Comparison of ENCODE assay signal across 14 mouse cellular contexts in genomic region chr6:83244422-83245061, GRCm38 (mm10). TPM values are rescaled to one million over a fixed set of nuclear protein-coding genes. Genes with fewer than 3 reads are reported as not detected.
DNase-seq lines count a peak whose midpoint lies in the region; ATAC-seq lines count a peak whose summit lies in the region.
"Had no signal": no experiment of that assay in that cellular context is flagged by ENCODE, and none has a peak within 500 bp of the region (broad histone marks: within the 10 kb centered on the region; RNA-seq: fewer than 3 reads in every experiment).

No protein-coding gene starts in this region.

- H3K9me3 ChIP-seq in liver, embryonic 12.5 days (replicated peaks): no peaks in the 10 kb centered on the region
- H3K9me3 ChIP-seq in limb, embryonic 10.5 days (replicated peaks): no peaks in the 10 kb centered on the region
- H3K9me3 ChIP-seq: G1E had no signal

- no peak overlapping the region for H3K4me3 ChIP-seq in liver, embryonic 12.5 days
- no peak overlapping the region for H3K4me3 ChIP-seq in limb, embryonic 10.5 days

- H3K9ac ChIP-seq in liver, embryonic 12.5 days: no peak overlapping the region
- H3K9ac ChIP-seq: forebrain, postnatal 0 days had no signal

- ATAC-seq in liver, embryonic 12.5 days: no peak
- no peak for ATAC-seq in granulocyte monocyte progenitor cell, adult 5-6 weeks (replicated peaks; ENCODE audit: poor library complexity, severe bottlenecking)
- ATAC-seq: forebrain, postnatal 0 days; intestine, embryonic 16.5 days had no signal

- peak; percentile 68 for DNase-seq in heart, adult 11 months
- DNase-seq in heart, postnatal 25 days (ENCODE audit: low spot score): no peak
- DNase-seq in liver: no peak
- peak; percentile 45 for DNase-seq in Muller cell, postnatal 12 days (ENCODE audit: inconsistent ontology term)
- DNase-seq in limb, embryonic 10.5 days (ENCODE audit: low spot score): no peak
- DNase-seq in yolk sac, embryonic 10.5 days (ENCODE audit: low spot score): no peak
- DNase-seq: B cell, adult 2 months; forebrain, postnatal 0 days; layer of hippocampus, adult 9-11 months had no signal

- intact Hi-C loops in heart, postnatal 25 days (cut with DNase I): no loop called here

- peaks cover 34% of the 10 kb centered on the region for H3K27me3 ChIP-seq in liver, embryonic 12.5 days (replicated peaks)
- peaks cover 11% of the 10 kb centered on the region for H3K27me3 ChIP-seq in limb, embryonic 10.5 days (ENCODE audit: low read depth, poor library complexity, severe bottlenecking)

- WGBS in liver, embryonic 12.5 days (ENCODE audit: insufficient replicate concordance): 66% methylated on average over 10 of the region's 10 CpGs
- 24% methylated on average over 10 of the region's 10 CpGs for WGBS in limb, embryonic 10.5 days

- peak overlapping the region; percentile 90 for H3K27ac ChIP-seq in liver, embryonic 12.5 days
- peak overlapping the region; percentile 61 for H3K27ac ChIP-seq in limb, embryonic 10.5 days

- peaks cover 46% of the 10 kb centered on the region for H3K4me1 ChIP-seq in liver, embryonic 12.5 days
- H3K4me1 ChIP-seq in limb, embryonic 10.5 days: peaks cover 55% of the 10 kb centered on the region

- H3K36me3 ChIP-seq in liver, embryonic 12.5 days: no peaks in the 10 kb centered on the region
- H3K36me3 ChIP-seq in limb, embryonic 10.5 days: no peaks in the 10 kb centered on the region
- H3K36me3 ChIP-seq: G1E had no signal

- no peak overlapping the region for H3K4me2 ChIP-seq in liver, embryonic 12.5 days

RNA-seq across cellular contexts. Expression of gene Slc4a5, which starts 24.9 kb away (rescaled TPM):
- total RNA-seq in heart, postnatal 25 days (2021): not detected
- polyA plus RNA-seq in liver, embryonic 12.5 days (2016; fragmentation: Nextera tagmentation; extraction: Ambion mirVana): 1.2 and 1.3 TPM in 2 replicates
- polyA plus RNA-seq in limb, embryonic 10.5 days (2016; fragmentation: Nextera tagmentation; extraction: Ambion mirVana): 0.23 and 0.25 TPM in 2 replicates
- total RNA-seq in granulocyte monocyte progenitor cell, adult 5-6 weeks (2014; fragmentation: Nextera tagmentation): not detected in 2 replicates
- 0.13 TPM in 1 of 2 replicates, not detected in the other for total RNA-seq in granulocyte monocyte progenitor cell, adult 5-6 weeks (2017)
- total RNA-seq: gastrocnemius, postnatal 36 days had no signal
- polyA plus RNA-seq: G1E had no signal

Comparison
In these comparisons a context has a peak if more than half of its experiments do, and no peak if none do; other contexts are left out.
1. DNase-seq: peak in heart, adult 11 months (single experiment) and Muller cell, postnatal 12 days (single experiment); none in heart, postnatal 25 days (single experiment), liver (single experiment), limb, embryonic 10.5 days (single experiment) and yolk sac, embryonic 10.5 days (single experiment).